Mouse (Mus musculus) embryo, embryonic 10.5 days (tissue): Measurements from ENCODE around the gene Gm28048.

Experiments used
- DNase-seq: peaks from one replicate; pipeline ENCODE4 v3.0.0-alpha.2; 2015; ENCODE audit warnings: low spot score

Gene Gm28048

DNA sequence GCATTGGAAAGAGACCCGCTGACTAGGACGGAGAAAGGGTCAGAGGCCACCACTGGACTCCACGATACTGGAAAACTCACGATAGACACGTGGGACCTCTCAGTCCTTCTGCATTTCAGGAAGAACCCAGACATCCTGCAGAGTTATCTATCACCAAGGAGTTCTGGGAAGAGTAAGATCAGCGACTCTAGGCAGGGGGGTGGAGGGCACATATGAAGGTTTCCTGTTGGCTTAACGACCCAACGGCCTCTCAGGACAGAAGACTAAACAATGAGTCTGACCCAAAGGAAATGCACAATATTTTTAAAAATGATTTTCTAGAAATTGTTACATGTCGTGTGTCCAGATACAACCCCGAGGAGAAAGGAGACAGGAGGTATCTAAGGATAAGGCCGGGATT lies 150.0 kb downstream of the Gm28048 start:
- DNase-seq: no peak

DNA sequence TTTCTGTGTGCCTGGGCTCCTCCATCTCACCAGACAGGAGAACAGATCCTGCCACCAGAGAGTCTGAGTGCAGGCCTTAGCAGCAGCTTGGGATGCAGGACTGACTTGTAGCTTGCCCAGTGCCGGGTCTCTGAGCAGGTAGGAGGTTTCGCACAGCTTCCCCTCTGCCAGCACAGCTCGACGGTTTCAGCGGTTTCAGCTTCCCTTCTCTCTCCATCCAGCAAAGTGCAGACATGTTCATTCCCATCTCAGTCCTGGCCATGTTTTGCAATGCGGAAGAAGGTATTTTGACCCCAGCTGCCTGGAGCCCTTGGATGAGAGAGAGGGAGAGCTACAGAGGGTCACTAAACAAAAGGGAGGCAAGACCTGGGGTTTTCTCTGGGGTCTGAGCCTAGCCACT lies 151.2 kb downstream of the Gm28048 start:
- DNase-seq: no peak

DNA sequence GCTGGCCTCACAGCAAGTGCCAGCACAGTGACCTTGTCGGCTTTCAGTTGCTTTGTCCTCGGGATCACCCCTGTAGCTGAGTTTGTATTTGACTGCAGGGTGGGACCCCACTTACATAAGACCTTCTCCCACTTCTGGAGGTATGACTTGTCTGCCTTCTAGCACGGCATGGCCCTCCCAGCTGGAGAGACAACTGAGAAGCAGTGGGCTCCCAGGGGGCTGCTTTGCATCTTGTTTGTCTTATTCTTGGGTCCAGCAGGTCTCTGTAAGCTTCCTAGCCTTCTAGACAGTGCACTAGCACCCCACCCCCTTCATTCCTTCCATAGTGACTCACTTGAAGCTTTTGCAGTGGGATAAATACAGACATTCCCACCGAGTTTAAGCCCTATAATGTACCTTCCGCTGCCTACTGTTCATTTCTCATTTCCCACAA lies 151.7 kb downstream of the Gm28048 start:
- DNase-seq: no peak

DNA sequence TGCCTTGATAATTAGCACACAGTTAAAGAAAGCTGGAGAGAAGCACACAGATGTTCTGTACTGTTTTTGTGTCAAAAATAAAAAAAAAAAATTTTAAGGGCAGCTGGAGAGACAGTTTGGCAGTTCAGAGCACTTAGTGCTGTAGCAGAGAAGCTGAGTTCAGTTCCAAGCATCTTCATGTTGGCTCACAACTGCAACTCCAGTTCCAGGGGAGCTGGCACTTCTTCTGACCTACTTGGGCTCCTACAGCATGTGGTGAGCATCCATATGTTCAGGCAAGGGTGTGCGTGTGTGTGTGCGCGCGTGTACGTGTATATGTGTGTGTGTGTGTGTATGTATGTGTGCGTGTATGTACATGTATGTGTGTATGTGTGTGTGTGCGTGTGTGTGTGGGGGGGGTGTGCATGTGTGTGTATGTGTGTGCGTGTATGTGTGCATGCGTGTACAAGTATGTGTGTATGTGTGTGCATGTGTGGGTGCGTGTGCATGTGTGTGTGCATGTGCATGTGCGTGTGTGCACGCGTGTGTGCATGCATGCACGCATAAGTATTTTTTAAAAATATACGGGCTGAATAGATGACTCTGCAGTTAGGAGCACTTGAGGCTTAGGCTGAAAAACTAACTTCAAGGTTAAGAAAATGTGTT lies 152.8 kb downstream of the Gm28048 start:
- no peak for DNase-seq

DNA sequence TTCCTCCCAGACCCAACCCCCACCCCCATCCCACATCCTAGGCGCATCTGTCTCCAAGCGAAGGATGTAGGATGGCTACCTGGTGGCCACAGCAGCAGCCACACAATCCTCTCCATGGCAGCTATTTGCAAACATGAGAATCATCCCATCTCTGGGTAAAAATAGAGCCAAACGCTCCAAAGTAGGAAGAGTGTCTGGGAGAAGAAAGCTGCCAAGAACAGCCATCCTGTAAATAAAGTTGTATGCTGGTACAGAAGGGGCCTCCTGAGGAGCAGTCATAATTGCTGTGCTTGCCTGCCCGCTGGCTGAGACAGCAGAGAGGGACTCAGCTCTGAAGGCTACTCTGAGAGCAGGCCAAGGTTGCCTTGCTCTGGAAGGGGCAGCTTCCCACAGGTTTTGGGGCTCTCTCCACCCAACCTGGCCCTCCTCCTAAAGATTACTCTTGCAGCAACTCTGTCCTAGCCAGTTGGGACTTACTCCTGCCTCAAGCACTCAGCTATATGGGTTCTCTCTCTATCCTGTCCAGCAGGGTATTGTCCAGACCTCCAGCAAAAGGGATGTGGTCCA lies 154.3 kb downstream of the Gm28048 start:
- no peak for DNase-seq

DNA sequence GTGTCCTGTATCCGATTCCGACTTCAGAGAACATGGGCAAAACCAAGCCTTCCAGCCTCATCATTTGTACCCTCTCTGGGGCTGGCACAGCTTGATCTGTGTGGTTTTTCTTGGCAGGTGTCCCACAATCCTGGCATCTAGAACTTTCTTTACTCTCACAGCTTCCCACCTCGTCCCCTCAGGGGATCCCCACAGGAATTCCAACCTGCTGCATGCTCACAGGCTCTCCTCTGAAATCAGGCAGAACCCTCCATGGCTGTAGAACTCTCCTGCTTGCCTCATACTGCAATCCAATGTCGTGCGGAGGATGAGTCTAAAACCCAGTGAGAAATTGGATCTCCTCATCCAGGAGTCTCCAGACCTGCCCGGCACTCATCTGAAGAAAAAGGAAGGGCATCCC lies 155.2 kb downstream of the Gm28048 start:
- no peak for DNase-seq

DNA sequence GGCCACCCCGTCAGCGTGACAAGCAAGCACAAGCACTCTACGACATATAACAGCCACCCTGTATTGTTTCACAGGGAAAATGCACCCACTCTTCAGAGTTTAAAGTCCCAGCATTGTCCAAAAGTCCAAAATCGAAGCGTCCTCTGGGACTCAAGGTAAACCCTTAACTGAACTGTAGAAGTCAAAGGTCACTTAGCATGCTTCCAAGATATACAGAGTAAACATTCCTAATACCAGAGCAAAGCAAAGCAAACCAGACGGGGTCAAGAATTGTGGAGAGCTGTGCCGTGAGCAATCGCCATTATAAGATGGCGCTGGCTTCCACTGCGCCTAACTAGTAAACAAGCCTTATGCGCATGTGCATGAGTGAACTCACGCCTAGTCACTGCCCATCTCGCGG lies 155.8 kb downstream of the Gm28048 start:
- DNase-seq: no peak

DNA sequence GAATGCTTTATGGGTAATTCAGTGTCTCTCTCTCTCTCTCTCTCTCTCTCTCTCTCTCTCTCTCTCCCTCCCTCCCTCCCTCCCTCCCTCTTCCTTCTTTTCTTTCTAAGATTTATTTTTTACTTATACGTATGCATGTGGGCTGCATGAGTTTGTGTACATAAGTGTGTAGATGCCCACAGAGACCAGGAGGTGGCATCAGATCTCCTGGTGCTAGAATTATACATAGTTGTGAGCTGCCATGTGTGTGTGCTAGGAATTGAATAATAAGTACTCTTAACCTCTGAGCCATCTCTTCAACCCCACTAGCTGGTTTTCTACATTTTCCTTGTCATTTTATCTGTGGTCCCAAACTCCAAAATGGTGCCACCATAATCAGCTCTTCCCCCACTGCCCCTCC lies 156.3 kb downstream of the Gm28048 start:
- no peak for DNase-seq

DNA sequence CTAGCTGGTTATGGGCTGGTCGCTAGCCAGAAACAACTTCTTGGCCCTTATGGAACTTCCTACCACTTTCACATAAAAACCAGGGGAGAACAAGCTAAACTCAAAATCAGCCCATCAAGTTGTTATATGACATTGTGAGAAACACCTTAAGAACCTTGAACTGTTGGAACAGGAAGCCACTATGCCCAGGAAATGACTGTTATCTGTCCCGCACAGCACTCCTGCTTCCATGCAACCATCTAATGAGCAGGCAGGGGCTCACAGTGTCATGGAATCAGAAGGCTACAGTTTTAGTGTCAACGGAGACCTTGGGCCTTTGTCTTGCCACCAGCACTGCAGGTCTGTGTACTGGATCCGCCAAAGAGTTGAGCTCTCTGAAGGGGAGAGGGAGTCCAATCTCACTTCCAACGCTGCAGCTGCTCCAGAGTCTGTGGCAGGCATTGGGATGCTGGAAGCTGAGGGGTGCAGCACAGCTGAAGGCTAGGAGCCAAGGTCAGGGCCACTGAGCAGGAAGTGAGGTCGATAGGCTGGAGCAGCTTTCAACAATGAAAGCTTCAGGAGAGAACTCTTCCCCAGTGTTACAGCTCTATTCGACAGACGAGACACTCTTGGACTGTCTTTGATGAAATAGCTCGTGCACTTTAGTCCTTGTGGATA lies 157.7 kb downstream of the Gm28048 start:
- DNase-seq: no peak

DNA sequence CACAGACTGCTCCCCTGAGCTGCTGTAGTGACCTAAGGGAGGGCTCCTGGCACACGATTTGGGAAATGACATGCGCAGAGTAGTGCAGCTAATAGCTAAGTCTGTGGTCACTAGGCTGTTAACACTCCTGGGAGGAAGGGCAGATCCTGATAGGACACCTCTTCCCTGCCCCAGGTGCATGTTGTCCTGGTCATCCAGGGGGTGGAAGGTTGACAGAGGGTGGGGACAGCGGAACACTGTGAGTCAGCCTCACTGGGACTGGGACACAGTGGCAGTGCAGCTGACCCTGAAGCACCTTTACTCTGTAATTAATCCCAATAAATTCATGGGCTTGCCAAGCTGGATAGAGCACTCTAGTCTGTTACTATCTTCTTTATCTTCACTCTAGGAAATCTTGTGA lies 160.6 kb downstream of the Gm28048 start:
- DNase-seq: no peak

DNA sequence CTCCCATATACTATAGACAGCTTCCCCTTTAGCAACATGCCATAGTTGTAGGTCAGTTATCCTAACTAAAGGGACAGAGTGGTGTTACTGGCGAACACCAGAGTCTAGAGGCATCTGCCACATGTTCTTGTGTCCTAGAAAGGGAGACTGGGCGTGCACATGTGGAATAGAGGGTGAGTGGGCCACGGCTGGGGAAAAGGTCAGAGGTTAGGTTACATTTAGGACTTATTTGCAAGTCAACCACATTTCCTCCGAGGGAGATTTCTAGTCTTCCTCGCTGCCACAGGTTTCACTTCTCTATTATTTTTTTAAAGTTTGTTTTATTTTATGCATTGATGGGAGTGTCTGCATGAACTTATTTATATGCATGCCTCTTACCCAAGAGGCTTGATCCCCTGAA lies 163.5 kb downstream of the Gm28048 start:
- no peak for DNase-seq

DNA sequence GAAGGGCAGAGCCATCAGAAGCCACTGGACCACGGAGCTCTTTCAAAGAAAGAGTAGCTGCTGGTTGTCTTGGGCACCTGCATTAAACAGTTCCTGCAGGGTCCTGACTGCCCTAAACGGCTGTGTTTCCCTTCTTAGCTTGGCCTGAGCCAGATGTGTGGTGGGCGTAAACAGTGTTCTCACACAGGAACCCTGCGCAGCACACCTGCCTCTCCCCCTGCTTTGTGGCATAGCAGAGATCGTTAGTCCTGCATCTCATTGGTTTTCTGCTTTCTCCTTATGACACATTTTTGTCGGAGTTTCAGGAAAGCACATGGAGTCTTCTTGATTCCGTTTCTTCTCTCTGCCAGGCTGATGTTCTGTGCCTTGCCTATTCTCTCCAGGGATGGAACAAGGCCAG lies 166.0 kb downstream of the Gm28048 start:
- DNase-seq: no peak

DNA sequence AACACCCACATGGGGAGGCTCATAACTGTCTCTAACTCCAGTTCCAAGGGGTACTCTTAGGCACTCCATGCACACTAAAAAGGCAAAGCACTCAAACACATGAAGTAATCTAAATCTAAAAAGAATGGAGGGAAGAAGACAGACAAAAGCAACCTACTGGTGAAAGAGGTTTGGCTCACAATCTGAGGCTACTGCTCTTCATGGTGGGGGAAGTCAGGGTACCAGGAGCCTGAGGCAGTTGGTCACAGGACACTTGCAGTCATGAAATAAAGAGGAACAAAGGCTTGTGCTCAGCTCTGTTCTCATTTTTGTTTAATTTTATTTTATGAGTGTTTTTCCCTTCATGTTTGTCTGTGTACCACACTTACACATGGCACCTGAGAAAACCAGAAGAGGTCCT lies 166.7 kb downstream of the Gm28048 start:
- no peak for DNase-seq

DNA sequence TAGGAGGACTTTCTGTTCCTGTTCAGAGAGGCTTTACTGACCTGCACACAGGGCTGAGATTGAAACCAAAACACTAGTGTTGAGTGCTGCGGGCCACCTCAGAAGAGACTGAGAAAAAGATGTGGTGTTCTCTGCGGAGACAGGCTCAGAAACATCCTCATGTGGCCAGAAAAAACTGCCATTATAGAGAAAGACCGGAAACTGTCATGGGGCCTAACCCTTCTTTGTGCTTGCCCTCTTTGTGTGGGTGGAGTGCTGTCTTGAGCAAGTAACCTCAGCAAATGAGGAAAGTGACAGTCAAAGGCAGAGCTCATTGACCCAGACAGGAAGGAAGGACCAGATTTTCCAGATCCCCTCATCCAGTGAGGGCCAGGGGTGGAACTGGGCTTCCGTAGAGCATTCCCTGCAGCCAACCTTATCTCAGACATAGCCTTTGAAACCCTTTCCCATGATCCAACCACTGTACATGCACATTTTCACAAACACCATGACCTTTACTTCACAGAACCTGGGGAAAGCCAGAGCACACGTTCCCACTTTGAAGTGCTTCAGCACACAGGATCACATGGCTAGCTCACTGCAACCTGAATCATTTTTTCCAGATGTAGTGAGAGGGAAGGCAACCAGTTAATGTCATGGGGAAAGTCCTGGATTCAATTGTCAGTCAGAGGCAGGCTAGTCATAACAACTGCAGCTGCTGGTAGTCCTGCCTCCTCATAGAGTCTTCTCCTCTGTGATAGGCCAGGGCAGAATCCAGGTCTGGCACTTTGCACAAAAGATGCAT lies 167.8 kb downstream of the Gm28048 start:
- no peak for DNase-seq

DNA sequence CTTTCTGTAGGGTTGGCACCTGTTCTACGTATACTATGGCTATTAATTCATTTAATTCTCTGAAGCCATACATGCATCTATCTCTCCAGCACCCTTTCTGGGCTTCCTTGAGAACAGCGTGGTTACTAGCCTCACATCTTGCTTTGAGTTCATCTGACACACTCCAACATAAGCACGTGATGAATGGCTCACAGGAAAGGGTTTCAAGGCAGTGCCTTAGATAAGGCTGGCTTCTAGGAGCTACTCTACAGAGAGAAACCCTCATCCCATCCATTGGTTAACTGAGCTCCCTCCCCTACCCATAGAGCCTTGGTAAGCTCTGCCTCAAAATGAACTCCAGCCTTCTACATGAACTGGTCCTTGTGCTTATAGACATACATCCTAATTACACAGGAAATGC lies 168.5 kb downstream of the Gm28048 start:
- no peak for DNase-seq

DNA sequence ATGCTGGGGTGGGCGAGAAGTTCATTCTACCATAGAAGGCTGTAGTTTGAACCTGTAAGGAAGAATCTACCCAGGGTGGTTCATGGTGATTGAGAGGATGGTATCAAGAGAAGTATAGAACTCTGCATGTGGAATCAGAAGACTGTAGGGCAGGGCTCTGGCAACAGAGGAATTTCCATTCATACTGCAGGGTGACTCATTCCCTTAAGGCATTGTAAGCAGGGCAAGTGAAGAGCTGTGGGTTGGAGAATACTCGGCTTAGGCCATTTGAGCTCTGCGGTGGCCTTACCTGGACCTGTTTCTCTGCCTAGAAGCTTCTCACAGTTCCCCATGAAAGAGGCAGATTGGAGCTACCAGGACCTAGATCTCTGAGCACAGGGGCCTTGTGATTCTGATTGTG lies 170.5 kb downstream of the Gm28048 start:
- DNase-seq: no peak

DNA sequence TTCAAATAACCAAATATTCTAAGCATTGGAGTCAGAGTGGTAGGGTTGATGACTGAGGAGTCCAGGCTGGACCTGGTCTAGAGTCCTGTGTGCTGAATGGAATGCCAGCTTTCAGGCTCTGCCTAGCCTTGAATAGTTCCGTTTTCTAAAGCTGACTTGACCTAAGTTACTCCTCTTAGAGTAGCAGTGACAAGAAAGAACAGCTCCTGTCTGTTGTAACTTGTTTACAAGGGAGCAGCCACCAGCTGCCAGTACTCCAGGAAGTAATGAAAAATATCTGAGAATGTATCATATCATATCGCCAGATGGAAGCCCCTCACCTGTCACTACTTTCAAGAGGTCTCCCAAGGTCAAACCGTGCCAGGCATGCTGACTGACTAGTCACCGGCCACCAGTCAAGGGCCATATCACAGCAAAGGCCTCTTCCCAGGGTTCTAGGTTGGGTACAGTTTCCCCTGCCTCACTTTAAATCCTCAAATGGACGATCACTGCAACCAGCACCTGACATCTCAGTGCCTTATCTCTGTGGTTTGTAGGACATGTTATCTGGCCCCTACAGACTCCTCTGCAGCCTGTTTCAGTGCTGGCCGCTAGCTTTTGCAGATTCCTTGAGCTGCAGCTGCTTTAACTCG lies 172.3 kb downstream of the Gm28048 start:
- DNase-seq: no peak

DNA sequence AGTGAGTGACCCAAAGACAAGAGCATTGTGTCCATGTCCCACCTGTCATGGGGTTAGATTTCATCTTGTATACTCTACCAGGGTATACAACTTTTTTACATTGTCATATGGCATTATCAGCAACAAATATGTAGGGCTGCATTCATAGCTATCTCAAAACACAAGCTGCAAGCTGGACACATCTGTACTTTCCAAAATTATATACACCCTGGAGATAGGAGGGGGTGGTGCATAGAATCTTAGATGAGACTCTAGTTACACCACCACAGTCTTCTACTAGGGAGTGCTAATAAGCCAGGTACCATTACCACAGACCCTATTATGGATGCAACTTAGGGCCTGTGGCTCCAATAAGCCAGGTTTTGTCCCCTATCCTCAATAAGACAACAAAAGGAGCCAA lies 173.8 kb downstream of the Gm28048 start:
- DNase-seq: no peak

DNA sequence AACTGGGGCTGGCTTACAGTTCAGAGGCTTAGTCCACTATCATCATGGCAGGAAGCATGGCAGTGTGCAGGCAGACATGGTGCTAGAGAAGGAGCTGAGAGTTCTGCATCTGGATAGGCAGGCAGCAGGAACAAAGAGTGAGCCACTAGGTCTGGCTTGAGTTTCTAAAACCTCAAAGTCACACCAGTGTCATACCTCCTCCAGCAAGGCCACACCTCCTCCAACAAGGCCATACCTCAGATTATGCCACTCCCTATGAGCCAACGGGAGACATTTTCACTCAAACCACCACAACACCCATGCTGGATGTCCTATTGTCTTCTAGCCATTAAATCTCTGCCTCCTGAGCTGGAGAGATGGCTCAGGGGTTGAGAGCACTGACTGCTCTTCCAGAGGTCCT lies 176.7 kb downstream of the Gm28048 start:
- no peak for DNase-seq

DNA sequence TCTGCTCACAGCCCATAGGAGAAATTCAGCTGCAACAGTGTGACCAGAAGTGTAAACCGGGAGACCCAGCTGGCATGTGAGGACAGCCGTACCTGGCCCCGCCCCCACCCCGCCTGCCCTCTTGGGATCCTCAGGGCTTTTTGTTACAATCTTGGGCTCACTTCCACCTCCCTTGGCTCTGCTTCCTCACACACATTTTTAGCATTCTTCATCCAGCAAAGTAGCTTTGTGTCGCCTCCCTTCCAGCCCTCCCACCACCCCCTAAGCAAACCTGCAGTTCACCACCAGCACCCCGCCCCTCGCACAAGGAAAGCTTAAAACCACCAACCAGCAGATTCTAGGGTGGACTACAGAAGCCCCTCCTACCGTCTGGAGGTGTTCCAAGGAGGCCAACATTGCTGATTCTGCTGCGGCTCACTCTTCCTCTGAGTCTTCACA lies 181.9 kb downstream of the Gm28048 start:
- DNase-seq: peak; percentile 29

DNA sequence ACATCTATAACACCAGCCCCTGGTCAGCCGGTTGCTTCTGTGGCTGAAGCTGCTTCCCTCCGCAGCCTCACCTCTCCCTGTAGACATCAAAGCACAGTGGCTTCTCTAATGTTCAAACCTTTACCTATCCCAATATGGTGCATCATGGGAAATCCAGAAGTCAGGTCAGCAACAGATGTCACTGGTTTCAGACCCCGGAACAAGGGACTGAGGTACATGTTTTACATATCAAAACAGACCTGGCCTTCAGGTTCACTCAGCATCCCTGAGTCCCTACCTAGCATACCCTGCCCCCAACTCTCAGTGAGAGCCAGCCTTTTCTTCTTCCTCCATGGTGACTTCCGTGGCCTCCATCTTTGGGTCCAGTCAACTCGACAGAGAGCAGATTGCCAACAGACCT lies 183.0 kb downstream of the Gm28048 start:
- DNase-seq: no peak

DNA sequence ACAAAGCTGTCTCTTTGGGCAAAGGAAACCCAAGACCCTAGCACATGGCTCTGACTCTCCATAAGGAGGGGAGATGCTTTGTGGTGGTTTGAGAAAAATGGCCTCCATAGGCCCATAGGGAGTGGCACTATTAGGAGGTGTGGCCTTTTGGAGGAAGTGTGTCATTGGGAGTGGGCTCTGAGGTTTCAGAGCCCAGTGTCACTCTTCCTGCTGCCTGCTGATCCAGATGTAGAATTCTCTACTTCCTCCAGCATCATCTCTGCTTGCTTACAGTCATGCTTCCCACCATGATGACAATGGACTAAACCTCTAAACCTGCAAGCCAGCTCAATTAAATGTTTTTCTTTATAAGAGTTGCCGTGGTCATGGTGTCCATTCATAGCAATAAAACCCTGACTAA lies 187.2 kb downstream of the Gm28048 start:
- no peak for DNase-seq

DNA sequence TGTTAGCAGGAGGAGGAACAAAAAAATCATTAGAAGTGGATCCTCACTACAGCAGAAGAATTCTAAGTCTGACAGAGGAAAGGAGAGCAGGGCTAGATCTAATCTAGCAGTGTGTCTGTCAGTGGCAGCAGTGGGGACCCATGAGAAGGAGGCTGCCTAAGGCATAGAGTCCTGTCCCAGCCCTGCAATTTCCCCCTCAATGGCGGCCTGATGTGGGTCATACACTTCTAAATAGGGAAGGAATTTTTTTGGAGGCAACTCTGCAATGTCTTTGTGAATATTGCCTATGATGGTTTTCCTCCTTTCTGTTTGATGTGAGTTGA lies 188.0 kb downstream of the Gm28048 start:
- no peak for DNase-seq
